Mouse (Mus musculus): Measurements from ENCODE around the gene Sf3a3.

GRCm38 (mm10) chr4:124737486-124737885, 22.9 kb downstream of the Sf3a3 start:
- no peak for TF ChIP-seq EP300 (optimal IDR thresholded peaks at IDR 0.05)
- TF ChIP-seq CTCF (IDR thresholded peaks at IDR 0.05; ENCODE audit: low read depth): no peak
